Mouse (Mus musculus): ENCODE results near the gene Szrd1. TPM values are rescaled to one million over a fixed set of nuclear protein-coding genes. Genes with fewer than 3 reads are reported as not detected.

The Szrd1 gene
- polyA plus RNA-seq, 1 experiment from 2014 or later: 40.5 TPM

GRCm38 (mm10) chr4:141165744-141166292, 26.2 kb upstream of the Szrd1 start:
- Histone ChIP-seq H3K9ac (no peak overlapping the region), H3K27ac (no peak overlapping the region), H3K4me3 (no peak overlapping the region), H3K9me3 (peaks cover 6% of the 10 kb centered on the region; the same call in 1 of the 2 replicates), H3K36me3 (peaks cover 44% of the 10 kb centered on the region), H3K4me2 (no peak overlapping the region), H3K4me1 (no peaks in the 10 kb centered on the region), H3K27me3 (no peaks in the 10 kb centered on the region)
- 87% methylated on average over 8 of the region's 8 CpGs for WGBS
- ATAC-seq (ENCODE audit: insufficient number of reproducible peaks, insufficient read depth, low FRiP score, low TSS enrichment, low read depth): no peak

DNA sequence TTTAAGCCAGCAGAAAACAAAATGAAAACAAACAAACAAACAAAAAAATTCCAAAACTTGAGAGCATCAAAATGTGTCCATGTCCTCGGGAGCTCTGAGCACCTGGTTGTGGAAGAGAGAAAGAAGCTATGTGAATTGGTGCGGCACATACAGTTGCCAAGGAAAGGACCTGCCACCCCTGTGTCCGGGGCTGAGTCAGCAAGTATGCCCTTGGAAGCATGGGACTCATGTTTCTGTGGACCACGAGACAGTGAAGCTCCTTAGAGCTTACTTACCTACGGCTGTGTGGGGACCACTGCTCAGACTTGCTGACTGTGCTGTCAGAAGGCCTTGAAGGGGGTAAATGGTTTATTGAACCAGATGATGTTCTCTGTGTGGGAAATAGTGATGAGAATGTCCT, 24.2 kb upstream of the Szrd1 start:
- peaks cover 26% of the 10 kb centered on the region for H3K36me3 ChIP-seq
- H3K4me3 ChIP-seq: no peak overlapping the region

DNA sequence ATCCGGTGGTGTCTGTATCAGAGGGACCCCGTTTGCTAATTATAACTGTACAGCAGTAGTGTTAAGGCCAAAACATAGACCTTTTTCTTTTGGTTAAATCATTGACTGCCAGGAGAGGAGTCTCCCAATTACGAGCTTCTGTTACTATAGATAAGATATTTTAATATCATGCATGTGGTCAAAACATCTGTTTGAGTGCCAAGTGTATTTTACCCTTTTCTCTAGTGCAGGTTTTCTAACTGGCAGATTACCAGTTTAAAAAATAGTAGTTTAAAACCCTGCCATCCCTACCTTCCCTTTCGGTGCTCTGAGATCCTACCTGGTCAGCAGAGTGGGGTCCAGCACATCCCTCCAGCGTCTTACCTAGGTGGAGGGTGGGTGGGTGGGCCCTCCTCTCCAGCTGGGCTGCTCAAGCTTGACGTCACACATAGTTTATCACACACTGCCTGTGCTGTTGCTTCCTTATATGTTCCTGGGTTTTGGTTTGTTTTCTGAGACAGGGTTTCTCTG, 22.2 kb upstream of the Szrd1 start:
- H3K9ac ChIP-seq: no peak overlapping the region
- H3K9me3 ChIP-seq: peaks cover 6% of the 10 kb centered on the region; the same call in 1 of the 2 replicates
- no peak overlapping the region for H3K4me2 ChIP-seq
- WGBS: 85% methylated on average over 6 of the region's 6 CpGs
- no peaks in the 10 kb centered on the region for H3K27me3 ChIP-seq
- ATAC-seq (ENCODE audit: insufficient number of reproducible peaks, insufficient read depth, low FRiP score, low TSS enrichment, low read depth): no peak
- no peak overlapping the region; the same call in 1 of the 2 replicates for H3K27ac ChIP-seq
- H3K4me1 ChIP-seq: peaks cover 25% of the 10 kb centered on the region
- peaks cover 14% of the 10 kb centered on the region for H3K36me3 ChIP-seq
- no peak overlapping the region for H3K4me3 ChIP-seq

More for the DNA sequence above, 24.2 kb upstream of the Szrd1 start:
- Histone ChIP-seq H3K4me2 (no peak overlapping the region), H3K4me1 (peaks cover 15% of the 10 kb centered on the region), H3K9ac (no peak overlapping the region), H3K27ac (no peak overlapping the region), H3K9me3 (peaks cover 6% of the 10 kb centered on the region; the same call in 1 of the 2 replicates), H3K27me3 (no peaks in the 10 kb centered on the region)
- no peak for ATAC-seq (ENCODE audit: insufficient number of reproducible peaks, insufficient read depth, low FRiP score, low TSS enrichment, low read depth)
- 87% methylated on average over 5 of the region's 5 CpGs for WGBS

DNA sequence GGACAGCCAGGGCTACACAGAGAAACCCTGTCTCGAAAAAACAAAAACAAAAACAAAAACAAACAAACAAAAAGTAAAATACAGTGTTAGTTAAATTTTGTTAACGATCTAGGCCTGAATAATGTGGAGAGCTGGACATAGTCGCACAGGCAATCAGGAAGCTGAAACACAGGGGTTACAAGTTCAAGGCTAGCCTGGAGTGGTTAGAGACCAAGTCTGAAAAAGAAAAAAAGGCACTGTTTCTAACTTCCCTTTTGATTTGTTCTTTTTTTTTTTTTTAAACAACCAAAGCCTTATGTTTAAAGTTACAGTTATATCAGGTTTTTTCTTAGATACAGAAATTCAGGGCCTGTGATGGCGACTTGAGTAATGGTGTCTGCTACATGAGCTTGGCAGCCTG, 20.6 kb upstream of the Szrd1 start:
- no peak overlapping the region for H3K4me2 ChIP-seq
- peaks cover 12% of the 10 kb centered on the region for H3K36me3 ChIP-seq
- H3K27ac ChIP-seq: no peak overlapping the region
- H3K9me3 ChIP-seq: peaks cover 6% of the 10 kb centered on the region; the same call in 1 of the 2 replicates
- 86% methylated on average over 4 of the region's 4 CpGs for WGBS
- H3K4me1 ChIP-seq: peaks cover 25% of the 10 kb centered on the region
- no peak overlapping the region for H3K9ac ChIP-seq
- H3K27me3 ChIP-seq: no peaks in the 10 kb centered on the region
- H3K4me3 ChIP-seq: no peak overlapping the region
- ATAC-seq (ENCODE audit: insufficient number of reproducible peaks, insufficient read depth, low FRiP score, low TSS enrichment, low read depth): no peak

GRCm38 (mm10) chr4:141159666-141160065, 20.1 kb upstream of the Szrd1 start:
- no peak for ATAC-seq (ENCODE audit: insufficient number of reproducible peaks, insufficient read depth, low FRiP score, low TSS enrichment, low read depth)
- Histone ChIP-seq H3K4me1 (peaks cover 29% of the 10 kb centered on the region), H3K27ac (peak overlapping the region; percentile 29; the same call in 1 of the 2 replicates), H3K4me2 (no peak overlapping the region), H3K9me3 (peaks cover 3% of the 10 kb centered on the region; the same call in 1 of the 2 replicates), H3K9ac (0 out of 2 replicates have a peak overlapping the region, but pooled peaks have one; percentile 2), H3K27me3 (no peaks in the 10 kb centered on the region), H3K4me3 (no peak overlapping the region), H3K36me3 (peaks cover 9% of the 10 kb centered on the region)
- 24% methylated on average over 5 of the region's 5 CpGs for WGBS

GRCm38 (mm10) chr4:141159093-141159492, 19.5 kb upstream of the Szrd1 start:
- no peak for ATAC-seq (ENCODE audit: insufficient number of reproducible peaks, insufficient read depth, low FRiP score, low TSS enrichment, low read depth)
- no peak overlapping the region for H3K4me3 ChIP-seq
- H3K27ac ChIP-seq: peak overlapping the region; percentile 29; the same call in 1 of the 2 replicates
- no peak overlapping the region for H3K4me2 ChIP-seq
- H3K27me3 ChIP-seq: no peaks in the 10 kb centered on the region
- WGBS: 51% methylated on average over 11 of the region's 11 CpGs
- peaks cover 34% of the 10 kb centered on the region for H3K4me1 ChIP-seq
- H3K9me3 ChIP-seq: no peaks in the 10 kb centered on the region
- H3K36me3 ChIP-seq: peaks cover 4% of the 10 kb centered on the region
- H3K9ac ChIP-seq: peak overlapping the region; percentile 2; the same call in 1 of the 2 replicates

GRCm38 (mm10) chr4:141158609-141159008, 19.0 kb upstream of the Szrd1 start:
- H3K27ac ChIP-seq: peak overlapping the region; percentile 29; the same call in 1 of the 2 replicates
- ATAC-seq (ENCODE audit: insufficient number of reproducible peaks, insufficient read depth, low FRiP score, low TSS enrichment, low read depth): no peak
- no peaks in the 10 kb centered on the region for H3K36me3 ChIP-seq
- H3K9ac ChIP-seq: no peak overlapping the region; the same call in 1 of the 2 replicates
- no peak overlapping the region for H3K4me3 ChIP-seq
- H3K4me2 ChIP-seq: no peak overlapping the region
- H3K9me3 ChIP-seq: no peaks in the 10 kb centered on the region
- 72% methylated on average over 2 of the region's 2 CpGs for WGBS
- peaks cover 34% of the 10 kb centered on the region for H3K4me1 ChIP-seq
- H3K27me3 ChIP-seq: no peaks in the 10 kb centered on the region

DNA sequence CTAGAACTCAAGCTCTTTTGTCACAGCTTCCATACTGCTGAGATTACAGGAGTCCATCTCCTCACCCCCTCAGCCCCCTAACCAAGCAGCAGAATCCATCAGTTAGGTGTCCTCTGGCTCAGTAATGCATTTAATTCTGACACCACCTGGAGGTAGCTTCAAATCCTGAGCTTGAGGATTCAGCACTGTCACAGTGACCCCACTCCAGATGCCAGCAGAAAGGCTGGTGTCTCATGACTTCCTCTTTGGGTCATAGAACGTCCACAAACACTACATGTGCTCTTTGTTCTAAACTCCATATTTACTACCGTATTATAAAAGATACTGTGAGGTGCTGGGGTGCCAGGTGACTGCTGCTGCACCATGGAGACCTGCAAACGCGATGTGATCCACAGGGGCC, 17.9 kb upstream of the Szrd1 start:
- WGBS: 76% methylated on average over 4 of the region's 4 CpGs
- no peaks in the 10 kb centered on the region for H3K27me3 ChIP-seq
- H3K4me1 ChIP-seq: peaks cover 37% of the 10 kb centered on the region
- H3K4me3 ChIP-seq: no peak overlapping the region
- H3K4me2 ChIP-seq: no peak overlapping the region
- no peak overlapping the region for H3K27ac ChIP-seq
- no peak for ATAC-seq (ENCODE audit: insufficient number of reproducible peaks, insufficient read depth, low FRiP score, low TSS enrichment, low read depth)
- no peaks in the 10 kb centered on the region for H3K9me3 ChIP-seq
- no peaks in the 10 kb centered on the region for H3K36me3 ChIP-seq
- H3K9ac ChIP-seq: no peak overlapping the region; the same call in 1 of the 2 replicates

- no peaks in the 10 kb centered on the region for H3K27me3 ChIP-seq
- peak overlapping the region; percentile 98 for H3K9ac ChIP-seq
- no peak overlapping the region for H3K27ac ChIP-seq
- no peak for ATAC-seq (ENCODE audit: insufficient number of reproducible peaks, insufficient read depth, low FRiP score, low TSS enrichment, low read depth)
- H3K4me3 ChIP-seq: peak overlapping the region; percentile 100
- H3K4me2 ChIP-seq: peak overlapping the region; percentile 78
- 30% methylated on average over 7 of the region's 7 CpGs for WGBS
- H3K36me3 ChIP-seq: no peaks in the 10 kb centered on the region
- H3K4me1 ChIP-seq: peaks cover 34% of the 10 kb centered on the region
- no peaks in the 10 kb centered on the region for H3K9me3 ChIP-seq
Observed at GRCm38 (mm10) chr4:141149116-141149515, 9.5 kb upstream of the Szrd1 start.

DNA sequence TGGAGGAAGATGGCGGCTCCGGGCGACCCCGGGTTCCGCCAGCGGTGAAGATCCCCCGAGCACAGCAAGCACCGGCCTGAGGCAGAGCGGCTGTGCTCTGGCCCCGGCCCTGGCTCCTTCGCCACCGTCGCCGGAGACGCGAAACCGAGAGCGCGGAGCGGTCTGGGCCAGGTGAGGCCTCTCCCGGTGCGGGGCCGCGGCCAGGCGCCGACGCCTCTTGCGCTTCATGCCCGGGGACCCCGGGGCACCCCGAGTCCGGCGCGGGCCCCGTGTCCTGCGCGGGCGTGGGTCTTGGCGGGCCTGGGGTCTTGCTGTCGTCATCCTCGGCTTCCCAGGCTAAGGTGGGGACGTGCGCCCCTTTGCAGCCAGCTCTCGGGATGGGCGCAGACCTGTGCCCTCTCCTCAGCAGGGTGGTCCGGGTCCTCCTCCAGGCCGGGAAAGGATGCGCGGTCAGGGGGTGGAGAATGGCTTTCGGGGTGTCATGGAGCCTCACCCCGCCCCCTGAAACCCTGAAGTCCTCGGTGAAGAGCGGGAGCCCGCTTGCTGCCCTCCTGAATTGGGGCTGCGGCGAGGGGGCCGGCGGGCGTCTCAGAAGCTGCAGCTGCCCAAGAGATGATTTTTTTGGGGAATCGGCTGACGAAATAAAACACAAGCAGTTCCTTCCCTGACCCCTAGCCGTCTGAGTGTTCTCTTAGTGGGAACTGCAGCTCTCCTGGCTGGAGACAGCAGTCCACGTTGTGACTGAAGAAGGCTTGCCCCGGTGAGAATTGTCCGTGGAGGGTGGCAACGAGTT, 8.6 kb upstream of the Szrd1 start:
- H3K4me3 ChIP-seq: peak overlapping the region; percentile 100

DNA sequence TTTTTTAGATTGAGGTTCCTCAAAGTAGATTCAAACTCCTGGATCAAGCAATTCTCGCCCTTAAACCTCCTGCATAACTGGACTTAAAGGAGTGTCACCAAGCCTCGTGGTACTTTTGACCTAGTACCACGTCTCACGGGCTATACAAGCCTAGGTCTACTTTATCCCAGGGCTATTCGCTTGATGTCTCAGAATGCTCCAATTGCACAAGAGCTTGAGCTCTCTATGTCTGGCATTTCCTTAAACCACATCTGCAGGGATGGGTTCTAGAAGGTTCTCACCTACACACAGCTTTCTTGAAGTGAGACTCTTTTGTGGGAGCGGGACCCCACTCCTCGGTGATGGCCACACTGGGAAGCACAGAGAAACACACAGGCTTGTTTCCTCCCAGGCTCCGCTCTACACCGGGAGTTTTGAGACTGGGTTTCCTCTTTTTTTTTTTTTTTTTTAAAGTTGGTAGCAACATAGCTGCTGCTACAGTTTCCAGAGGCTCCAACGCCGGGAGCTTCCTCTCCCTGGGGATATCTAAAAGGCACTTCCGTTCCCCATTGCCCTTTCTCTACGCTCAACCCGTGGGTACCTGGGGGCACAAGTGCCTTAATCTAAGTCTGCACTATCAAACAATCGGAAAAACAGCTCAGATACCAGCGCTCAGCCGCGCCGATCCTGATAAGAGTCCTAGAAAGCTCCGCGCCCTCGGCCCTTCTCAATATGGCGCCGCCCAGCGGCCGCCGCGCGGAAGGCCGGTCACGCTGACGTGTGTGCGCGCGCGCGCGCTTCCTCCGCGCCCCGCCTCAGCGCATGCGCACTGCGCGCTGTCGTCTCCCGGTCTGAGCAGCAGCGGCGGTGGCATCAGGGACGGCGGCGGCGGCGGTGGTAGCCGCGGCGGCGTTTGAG, 7.8 kb upstream of the Szrd1 start, which contains the start of gene Fbxo42:
Gene Fbxo42 (plus strand): TSS at position 802 of the 897 bp plus-strand sequence.
- WGBS: 8% methylated on average over 58 of the region's 58 CpGs
- H3K4me1 ChIP-seq: peaks cover 35% of the 10 kb centered on the region
- no peaks in the 10 kb centered on the region for H3K9me3 ChIP-seq
- H3K4me2 ChIP-seq: peak within 1 kb of the TSS; percentile 78
- peak within 1 kb of the TSS; percentile 100 for H3K4me3 ChIP-seq
- H3K9ac ChIP-seq: peak within 1 kb of the TSS; percentile 98
- peak; percentile 78 for ATAC-seq (ENCODE audit: insufficient number of reproducible peaks, insufficient read depth, low FRiP score, low TSS enrichment, low read depth)
- no peaks in the 10 kb centered on the region for H3K36me3 ChIP-seq
- no peaks in the 10 kb centered on the region for H3K27me3 ChIP-seq
- H3K27ac ChIP-seq: peak within 1 kb of the TSS; percentile 94

More for the DNA sequence above, 8.6 kb upstream of the Szrd1 start:
- Histone ChIP-seq H3K27me3 (no peaks in the 10 kb centered on the region), H3K4me1 (peaks cover 34% of the 10 kb centered on the region), H3K4me2 (peak overlapping the region; percentile 78), H3K27ac (peak overlapping the region; percentile 94), H3K36me3 (no peaks in the 10 kb centered on the region), H3K9ac (peak overlapping the region; percentile 98), H3K9me3 (no peaks in the 10 kb centered on the region)
- ATAC-seq (ENCODE audit: insufficient number of reproducible peaks, insufficient read depth, low FRiP score, low TSS enrichment, low read depth): peak; percentile 29; the same call in 1 of the 2 replicates
- under 1% methylated on average over 66 of the region's 66 CpGs for WGBS

Measured in embryonic facial prominence, embryonic 13.5 days (tissue).